Mouse (Mus musculus): ENCODE measurements around the gene Zcchc18.

- TF ChIP-seq POLR2A (IDR thresholded peaks at IDR 0.05; ENCODE audit: control insufficient read depth, low read depth, low read length) (no peak), CTCF (IDR thresholded peaks at IDR 0.05; ENCODE audit: control insufficient read depth, insufficient read depth, insufficient replicate concordance, low read depth, low read length) (no peak)
Observed at GRCm38 (mm10) chrX:137019310-137019709, 26.4 kb downstream of the Zcchc18 start.
